Mouse (Mus musculus) c-Kit-positive CD71-negative TER-119-negative erythroid progenitor cells, embryonic 14.5 days (primary cell): ENCODE results near the gene A3galt2.

Experiments used
- DNase-seq: peaks from one replicate; pipeline ENCODE4 v3.0.0-alpha.2; 2013; ENCODE audit warnings: low read depth

The A3galt2 gene

DNA sequence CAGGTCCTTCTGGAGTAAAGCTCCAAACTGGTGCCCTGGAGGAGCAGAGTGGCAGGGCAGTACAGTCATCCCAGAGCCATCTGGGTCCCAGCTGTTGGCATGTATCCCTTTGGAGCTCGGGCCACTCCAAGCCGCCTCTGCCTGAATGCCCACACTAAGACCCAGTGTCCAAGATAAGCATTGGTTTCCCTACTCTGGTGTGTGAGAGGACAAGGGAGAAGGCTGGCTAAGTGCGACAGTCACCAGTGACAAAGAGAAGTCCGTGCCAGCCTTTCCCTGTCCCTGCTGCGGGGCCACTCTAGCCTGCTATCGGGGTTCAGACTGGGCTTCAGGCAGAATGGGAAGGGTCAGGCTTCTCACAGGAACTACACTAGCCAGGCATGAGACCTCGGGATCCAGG, 736 bp downstream of the A3galt2 start:
- DNase-seq: no peak

DNA sequence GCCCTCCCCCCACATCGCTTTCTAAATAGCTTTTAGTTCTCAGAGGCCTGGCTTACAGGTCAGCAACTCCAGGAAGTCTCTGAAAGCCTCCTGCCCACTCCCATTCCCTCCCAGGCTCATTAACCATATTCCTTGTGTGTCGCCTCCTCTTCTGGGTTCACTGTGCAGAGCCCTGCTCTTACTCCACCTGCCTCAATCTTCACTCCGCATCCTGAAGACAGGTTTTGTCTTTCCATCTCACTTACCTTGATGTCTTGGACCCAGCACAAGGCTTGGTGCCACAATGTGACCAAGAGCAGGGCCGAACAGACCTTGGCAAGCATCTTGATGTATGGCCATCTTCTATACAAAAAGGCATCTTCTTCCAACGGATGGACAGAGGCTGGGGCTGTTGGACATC, 4.0 kb downstream of the A3galt2 start:
- no peak for DNase-seq

DNA sequence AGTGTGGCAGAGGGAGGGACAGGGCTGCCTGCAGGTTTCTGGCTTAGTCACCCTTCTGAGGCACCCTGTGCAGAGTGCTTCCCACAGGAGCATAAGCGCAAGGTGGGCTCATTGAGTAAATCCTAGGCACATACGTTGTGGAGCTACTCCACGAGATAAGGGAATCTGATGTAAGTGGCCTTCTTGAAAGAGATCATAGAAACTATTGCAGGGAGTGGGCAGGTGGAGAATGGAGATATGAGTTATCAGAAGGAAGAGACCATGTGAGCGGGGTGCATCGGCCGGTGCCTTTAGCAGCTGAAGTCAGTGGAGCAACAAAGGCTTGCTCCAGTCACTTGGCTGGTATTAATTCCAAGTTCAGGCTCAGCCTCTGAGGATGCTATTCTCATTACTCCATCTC, 4.9 kb downstream of the A3galt2 start:
- no peak for DNase-seq

DNA sequence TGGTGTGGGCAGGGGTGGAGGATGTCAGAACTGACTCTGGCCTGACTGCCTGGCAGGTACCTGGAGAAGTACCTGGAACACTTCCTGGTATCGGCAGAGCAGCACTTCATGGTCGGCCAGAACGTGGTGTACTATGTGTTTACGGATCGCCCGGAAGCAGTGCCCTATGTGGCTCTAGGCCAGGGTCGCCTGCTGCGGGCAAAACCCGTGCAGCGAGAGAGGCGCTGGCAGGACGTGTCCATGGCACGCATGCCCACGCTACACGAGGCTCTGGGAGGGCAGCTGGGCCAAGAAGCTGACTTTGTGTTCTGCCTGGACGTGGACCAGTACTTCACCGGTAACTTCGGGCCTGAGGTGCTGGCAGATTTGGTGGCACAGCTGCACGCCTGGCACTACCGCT, 11.8 kb downstream of the A3galt2 start:
- DNase-seq: no peak

DNA sequence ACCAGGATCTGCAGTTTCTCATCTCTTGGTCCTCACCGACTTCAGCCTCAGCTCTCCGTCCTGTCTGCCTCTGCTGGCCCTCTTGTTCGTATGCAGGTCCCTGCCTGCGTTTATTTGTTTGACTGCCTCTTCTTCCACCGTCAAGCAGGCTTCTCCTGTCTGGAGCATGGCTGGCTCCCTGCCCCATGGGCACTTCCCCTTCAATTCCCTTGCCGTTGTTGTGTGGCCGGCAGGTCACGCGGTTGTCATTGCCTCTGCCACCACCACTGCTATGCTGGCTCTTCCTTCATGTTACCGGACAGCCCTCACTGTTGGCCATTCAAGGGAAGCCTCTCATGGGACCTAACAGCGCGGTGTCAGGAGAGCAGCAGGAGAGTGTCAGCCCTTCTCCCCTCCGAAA, 13.0 kb downstream of the A3galt2 start:
- no peak for DNase-seq

DNA sequence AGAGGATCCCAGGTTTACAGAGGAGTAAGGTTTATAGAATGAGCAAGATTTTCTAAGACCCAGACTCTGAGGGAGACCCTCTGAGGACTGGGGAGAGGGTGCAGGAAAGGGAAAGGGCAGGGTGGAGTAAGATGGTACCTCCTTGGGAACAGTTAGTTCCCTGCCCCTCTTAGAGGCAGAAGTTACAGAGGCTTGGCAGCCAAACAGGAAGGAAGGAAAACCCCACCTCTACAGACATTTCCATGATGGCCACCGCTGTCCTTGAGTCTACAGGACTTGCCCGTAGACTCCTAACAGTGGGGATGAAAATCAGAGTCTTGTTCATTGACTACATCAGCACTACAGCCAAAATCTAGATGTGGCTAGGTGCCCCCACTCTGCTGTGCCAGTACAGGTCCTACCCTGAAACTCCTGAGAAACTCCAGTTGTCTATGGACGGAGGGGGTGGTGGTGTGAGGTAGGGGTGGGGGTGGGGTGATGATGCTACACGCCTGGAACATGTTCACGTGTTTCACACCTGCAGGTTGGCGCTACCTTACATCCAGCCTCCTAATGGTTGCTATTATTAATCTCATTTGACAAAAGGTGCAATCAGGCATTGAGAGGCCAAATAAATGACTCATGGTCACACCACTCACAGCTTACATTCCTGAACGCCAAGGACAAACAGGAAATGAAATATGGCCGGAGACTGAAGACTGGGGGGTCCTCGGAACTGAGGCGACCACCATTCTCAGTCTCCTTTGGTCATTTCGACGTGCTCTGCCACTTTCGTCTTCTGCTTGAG, 14.6 kb downstream of the A3galt2 start:
- no peak for DNase-seq

DNA sequence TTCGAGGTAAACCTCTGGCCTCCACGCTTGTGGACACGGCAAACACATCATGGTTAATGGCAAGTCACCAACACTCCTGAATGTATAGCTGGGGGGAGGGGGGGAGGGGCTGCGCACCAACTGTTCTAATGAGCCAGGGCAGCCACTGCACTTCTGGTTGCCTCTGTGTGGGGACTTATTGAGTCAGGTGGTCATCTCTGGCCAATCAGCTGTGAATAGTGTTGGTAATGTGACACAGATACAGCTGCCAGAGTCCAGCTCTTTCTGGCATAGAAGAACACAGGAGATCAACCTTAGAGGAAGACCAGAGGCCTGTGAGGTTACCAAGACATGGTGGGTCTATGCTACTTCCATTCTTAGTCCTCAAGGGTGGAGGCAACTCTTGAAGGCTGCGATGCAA, 15.5 kb downstream of the A3galt2 start:
- DNase-seq: no peak

DNA sequence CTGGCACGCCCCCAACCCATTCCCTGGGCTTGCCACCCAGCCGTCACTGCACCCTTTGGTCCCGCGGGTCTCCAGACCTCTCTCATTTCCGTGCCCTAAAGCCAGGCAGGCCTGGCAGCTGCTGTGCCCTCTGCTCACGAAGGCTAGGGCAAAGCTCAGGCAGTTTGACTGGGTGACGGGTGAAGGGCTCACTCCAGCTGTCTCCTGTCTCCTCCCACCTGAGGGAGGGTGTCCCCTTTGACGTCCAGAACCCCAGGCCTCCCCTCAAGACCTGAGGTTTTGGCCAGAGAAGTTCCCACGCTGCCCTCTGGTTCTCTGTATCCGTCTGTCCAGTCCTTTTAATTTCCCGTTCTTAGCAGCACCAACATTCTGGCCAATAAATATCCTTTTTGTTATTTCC, 18.7 kb downstream of the A3galt2 start:
- no peak for DNase-seq

DNA sequence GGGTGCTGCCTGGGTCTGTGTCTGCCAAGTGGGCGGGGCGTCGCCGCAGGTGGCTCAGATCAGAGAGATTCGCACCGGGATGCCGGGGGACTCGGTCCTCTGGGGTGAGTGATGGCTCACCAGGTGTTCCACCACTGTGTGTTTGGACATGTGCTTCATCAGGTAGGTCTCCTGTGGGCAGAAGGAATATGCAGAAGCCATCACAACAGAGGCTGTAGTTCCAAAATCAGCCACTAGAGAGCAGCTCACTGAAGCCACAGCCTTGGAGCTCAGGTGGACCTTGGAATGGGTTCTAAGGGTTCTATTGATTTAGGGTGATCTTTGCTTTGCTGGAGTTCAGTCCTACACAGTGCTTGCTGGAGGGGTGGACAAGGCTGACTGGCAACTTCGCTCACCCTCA, 19.3 kb downstream of the A3galt2 start:
- DNase-seq: peak; percentile 28

DNA sequence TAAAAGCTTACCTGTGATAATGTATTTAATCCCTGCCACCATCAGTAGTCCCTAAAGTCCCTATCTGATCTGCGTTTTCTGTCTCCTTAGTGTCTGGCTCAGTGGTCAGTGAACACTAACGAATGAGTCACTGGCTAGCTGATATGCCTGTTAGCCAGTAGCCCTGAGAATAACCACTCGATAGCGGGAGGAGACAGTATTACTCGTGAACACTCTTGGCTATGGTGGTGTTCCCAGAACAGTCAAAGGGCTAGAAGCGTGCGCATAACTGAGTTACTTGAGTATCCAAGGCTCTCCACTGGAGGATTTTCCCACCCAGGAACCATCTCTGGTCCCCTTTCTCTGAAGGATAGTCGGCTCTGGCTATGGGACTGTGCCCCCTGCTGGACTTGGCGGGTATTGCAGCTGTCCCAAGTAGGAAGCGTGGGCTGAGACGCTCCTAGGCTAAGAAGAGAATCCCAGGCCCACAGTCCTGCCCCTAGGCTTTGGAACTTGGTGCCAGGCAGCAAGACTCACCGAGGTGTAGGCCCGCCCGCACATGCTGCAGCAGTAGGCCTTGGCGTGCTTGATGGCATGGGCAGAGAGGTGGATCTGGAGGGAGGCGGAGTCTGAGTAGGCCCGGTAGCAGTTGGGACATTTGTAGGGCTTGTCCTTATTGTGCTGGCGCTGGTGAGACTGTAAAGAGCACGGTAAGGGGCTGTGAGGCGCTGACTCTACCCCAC, 21.6 kb downstream of the A3galt2 start:
- peak; percentile 48 for DNase-seq

DNA sequence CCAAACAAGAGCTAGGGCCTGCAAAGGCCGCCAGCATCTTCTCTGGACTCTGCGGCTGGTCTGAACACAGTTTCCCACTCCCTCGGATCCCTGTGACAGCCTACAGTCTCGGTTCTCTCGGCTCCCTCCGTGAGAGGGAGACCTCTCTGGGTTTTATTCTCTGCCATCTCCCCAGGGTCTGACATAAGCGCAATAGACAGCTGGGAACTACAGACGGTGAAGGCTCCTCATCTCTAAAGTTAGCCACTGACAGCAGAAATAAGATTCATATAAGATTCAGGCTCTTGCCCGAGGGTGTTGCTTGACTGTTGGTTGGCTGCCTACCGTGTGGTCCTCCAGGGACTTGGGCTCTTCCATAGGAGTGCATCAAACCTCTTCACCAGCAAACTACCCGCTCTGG, 22.4 kb downstream of the A3galt2 start:
- no peak for DNase-seq

DNA sequence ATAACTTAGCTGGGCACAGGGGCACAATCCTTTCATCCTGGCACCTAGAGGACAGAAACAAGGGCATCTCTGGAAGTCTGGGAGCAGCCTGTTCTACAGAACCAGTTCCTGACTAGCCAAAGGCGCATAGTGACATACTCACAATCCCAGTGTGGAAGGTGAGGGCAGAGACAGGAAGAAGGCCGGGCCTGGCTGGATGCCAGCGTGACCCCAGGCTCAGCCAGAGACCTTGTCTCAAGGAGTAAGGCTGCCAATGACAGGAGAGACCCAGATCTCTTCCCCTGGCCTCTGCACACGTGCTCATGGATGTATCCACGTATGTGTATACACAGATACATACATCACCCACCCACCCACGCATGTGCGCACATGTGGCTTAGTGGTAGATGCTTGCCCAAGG, 26.9 kb downstream of the A3galt2 start:
- DNase-seq: no peak

DNA sequence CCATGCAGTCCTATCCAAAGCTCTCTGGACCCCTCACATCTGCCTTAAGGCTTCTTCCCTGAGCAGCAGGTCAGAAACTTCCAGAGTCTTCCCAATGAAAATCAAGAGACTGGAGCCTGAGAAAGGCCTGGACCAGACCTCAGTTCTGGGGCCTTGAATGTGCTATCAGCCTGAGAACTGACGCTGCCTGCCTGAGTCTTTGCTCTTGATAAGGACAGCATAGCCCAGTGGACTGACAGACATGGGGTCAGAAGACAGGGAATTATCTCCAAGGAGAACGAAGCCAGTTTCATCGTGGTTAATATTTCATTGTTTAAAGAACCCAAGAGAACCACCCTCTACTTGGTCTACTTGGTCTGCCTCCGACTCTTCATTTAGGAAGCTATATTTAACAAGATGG, 27.5 kb downstream of the A3galt2 start:
- DNase-seq: no peak

DNA sequence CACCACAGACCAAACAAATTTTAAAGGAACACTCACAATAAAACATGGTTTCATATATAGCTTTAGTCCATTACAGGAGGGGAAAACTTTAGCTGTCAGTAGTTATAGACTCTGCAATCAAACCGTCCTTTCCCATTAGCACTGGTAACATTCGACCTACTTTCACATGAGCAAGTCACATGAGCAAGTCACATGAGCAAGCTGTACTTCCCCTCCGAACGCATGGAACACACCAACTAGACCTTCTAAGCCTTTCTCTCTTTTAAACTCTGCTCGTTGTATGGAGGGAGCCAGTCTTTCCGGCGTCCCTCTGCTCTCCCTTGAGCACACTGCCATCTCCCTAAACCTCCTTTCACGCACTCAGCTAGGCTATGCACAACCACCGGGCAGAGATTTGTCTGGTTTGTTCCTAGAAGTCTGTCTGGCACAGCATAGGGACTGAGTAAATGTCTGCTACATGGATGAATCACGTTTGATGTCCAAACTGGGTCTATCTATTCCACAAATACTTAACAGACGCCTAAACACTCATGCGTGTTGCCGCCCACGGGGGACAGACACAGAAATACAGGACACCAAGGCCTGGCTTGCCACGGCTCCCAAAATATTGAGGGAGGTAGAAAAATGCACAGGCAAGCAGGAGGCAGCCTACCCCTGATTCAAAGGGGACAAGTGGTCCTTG, 29.9 kb downstream of the A3galt2 start:
- no peak for DNase-seq

DNA sequence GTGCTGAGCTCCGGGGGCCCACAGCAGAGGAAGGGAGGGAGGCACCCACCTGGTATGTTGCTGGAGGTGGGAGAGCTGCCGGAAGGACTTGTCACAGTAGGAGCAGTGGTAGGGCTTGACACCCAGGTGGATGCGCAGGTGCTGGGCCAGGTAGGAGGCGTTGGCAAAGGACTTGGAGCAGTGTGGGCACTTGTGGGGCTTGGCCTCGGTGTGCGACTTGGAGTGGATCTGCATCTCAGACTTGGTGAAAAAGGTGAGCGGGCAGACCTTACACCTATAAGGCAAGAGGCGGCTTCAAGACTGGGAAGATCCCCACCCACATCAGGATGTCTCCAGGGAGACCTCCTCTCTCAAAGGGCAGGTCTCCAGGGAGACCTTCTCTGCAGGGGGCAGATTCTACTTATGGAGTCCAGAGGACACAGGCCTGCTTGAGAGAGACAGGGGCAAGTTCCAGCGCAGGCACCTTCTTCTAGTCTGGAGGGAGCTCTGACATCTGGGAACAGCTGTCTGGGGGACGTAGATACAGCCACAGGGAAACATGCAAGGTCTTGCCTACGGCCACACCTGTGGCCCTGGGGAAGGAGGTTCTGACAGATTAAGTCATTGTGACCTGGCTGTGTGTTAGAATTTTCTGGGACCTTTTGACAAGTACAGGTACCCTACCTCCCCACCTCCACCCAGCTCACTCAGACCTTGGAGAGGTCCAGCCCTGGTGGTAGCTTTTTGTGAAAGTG, 30.9 kb downstream of the A3galt2 start:
- DNase-seq: no peak

DNA sequence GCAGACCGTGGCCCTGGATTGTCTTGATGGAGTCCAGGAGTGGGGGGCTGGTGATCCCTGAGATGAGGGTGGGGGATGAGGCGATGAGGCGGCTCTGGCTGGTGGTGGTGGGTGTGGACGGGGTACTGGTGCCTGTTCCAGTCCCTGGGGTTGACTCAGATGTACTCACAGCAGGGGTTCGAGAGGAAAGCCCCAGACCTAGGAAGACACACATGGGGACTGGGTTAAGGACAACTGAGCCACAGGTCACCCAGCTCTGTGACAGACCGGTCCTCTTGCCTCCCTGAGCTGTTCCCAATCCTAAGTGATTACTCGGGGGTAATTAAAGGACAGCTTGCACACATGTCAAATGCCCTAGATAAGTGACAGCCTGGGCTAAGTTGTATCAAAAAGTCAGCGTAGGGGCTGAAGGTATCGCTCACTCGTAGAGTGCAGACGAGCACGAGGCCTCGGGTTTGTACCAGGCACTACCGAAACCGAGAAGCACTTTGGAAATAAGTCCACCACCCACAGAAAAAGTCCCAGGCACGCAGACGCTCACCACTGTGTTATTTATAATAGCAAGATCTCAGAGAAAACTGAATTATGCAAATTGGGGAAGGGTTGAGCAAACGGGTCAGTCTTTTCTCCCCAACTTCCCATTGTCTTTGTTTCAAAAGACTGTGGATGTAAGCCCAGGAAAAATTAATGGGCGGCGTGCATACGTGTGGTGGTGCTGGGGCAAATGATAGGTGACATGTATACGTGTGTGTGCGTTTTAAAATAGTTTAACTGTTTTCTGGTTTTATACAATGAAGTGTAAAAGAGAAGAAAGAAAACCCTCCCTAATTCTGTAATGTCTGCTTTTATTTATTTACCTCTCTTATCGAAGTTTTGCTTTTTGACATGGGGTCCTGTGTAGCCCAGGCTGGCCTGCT, 32.1 kb downstream of the A3galt2 start:
- no peak for DNase-seq

DNA sequence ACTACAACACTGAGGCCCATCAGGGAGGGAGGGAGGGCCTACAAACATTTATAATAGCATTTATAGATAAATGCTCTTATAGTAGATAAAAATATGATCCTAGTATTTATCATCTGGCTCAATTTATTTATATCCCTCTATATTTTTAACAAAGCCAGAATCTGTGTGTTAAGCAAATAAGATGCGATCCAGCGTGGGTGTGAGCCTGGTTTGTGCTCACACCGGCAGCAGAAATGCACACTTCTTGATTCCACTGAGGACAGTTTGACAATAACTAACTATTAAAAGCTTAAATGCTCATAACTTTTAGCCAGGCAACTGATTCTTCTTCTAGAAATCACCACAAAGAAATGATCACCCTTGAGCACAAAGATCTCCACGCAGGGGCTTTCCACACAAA, 32.9 kb downstream of the A3galt2 start:
- DNase-seq: no peak

DNA sequence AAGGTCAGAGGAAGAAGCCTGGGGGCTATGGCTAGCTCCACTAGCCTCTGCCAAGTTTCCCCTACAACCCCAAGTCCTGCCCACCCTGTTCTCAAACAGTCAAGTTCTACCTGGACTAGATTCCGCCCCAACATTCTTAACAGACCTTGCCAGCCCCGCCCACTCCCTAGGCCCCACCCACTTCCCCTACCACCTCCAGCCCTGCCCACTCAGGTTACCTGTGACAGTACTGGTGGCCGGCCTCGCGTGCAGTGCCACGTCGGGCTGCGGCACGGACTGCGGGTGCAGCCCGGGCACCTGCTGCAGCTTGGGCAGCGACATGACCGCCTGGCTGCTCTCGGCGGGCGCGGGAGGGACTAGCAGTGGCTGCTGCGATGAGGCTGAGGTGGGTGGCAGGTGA, 34.5 kb downstream of the A3galt2 start:
- DNase-seq: no peak

DNA sequence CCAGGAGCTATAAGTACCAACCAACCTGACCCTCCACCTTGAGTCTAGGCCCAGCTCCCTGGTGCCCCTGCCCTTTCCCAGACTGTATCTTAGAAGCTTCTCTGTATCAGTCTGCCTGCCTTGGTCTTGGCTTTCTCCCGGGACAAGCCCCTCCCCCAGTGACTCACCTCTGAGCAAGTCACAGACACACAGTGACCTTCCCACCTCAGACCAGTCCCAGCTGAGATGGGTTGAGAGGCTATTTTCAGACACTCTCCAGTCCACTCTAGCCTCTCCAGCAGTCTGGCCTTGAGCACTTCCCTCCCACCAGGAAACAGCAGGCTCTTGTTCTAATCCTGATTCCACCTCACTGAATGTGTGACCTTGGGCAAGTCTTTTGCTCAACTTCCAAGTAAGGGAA, 38.5 kb downstream of the A3galt2 start:
- no peak for DNase-seq

DNA sequence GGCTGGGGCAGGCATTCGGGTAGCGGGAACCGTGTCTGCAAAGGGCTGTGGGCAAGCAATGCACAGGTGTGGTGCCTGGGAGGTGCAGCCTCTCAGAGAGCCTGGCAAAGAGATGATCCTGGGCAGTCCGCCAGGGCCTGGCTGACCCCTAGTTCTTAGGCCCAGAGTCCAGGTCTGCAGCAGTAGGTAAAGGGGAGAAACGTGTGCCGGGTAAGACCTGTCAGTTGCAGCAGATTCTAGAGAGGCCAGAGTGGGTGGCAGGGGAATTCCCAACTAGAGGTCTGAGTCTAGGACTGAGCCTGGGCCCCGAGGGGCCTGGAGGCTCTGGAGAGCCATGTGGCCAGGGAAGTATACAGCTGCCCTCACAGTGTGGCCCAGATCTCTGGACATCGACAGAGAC, 39.0 kb downstream of the A3galt2 start:
- DNase-seq: no peak

DNA sequence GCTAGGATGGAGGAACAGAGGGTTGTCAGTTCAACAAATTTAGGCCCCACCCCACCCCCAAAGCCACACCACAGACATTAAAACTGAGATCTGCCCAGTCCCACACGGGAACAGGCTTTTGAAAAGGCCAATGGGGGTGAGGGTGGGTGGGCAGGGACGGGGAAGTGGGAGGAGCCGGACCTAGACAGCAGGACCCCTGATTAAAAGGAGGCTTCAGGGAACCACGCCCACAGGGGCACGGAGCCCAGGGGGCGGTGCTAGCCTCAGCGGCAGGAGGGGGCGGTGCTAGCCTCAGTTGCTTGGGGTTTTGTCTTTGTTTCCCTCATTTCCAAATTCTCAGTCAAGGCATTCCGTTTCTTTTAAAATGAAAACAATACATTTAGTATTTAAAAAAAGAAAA, 40.4 kb downstream of the A3galt2 start:
- DNase-seq: no peak
